Mouse (Mus musculus) olfactory bulb, adult 2 months (tissue): ENCODE measurements around the gene Tapbp. TPM values are rescaled to one million over a fixed set of nuclear protein-coding genes. Genes with fewer than 3 reads are reported as not detected.

Experiments used
- H3K27ac ChIP-seq: fragments of 200-500 bp; 2 replicates; pipeline ENCODE4 v1.5.1; 2012; ENCODE audit warnings: low read depth, low read length; ENCODE audit not compliant: insufficient read depth
- H3K4me1 ChIP-seq: fragments of 200-500 bp; 2 replicates; pipeline ENCODE4 v1.6.1; 2012; ENCODE audit warnings: low read length; ENCODE audit not compliant: control insufficient read depth, insufficient read depth
- H3K4me3 ChIP-seq: fragments of 200-500 bp; 2 replicates; pipeline ENCODE4 v1.5.1; 2012; ENCODE audit warnings: mild to moderate bottlenecking, low read depth, low read length, moderate library complexity; ENCODE audit not compliant: insufficient read depth
- CTCF ChIP-seq: fragments of 200-500 bp; IDR thresholded peaks from 2 replicates; pipeline ENCODE4 v1.5.1; 2012; ENCODE audit warnings: low read depth, mild to moderate bottlenecking, low read length, moderate library complexity; ENCODE audit not compliant: insufficient read depth
- POLR2A ChIP-seq: fragments of 200-500 bp; IDR thresholded peaks from 2 replicates; pipeline ENCODE4 v1.6.1; 2012; ENCODE audit warnings: mild to moderate bottlenecking, low read depth, low read length, moderate library complexity; ENCODE audit not compliant: insufficient read depth
- WGBS: fragments of 180-500 bp; shearing (Covaris S2); methylation state at CpG from one replicate; pipeline ENCODE4 v1.1.7; 2018; 5-methylcytosine and 5-hydroxymethylcytosine counted together
- polyA plus RNA-seq: library from polyadenylated mRNA; stranded (reverse); fragments of >200 nt; gene quantifications from 2 replicates; pipeline ENCODE4 v1.2.4, GENCODE M21; 2012; ENCODE audit warnings: low replicate concordance; ENCODE audit not compliant: missing spikeins, insufficient read depth, insufficient read length

The Tapbp gene
- polyA plus RNA-seq, 1 experiment, result 118 TPM

DNA sequence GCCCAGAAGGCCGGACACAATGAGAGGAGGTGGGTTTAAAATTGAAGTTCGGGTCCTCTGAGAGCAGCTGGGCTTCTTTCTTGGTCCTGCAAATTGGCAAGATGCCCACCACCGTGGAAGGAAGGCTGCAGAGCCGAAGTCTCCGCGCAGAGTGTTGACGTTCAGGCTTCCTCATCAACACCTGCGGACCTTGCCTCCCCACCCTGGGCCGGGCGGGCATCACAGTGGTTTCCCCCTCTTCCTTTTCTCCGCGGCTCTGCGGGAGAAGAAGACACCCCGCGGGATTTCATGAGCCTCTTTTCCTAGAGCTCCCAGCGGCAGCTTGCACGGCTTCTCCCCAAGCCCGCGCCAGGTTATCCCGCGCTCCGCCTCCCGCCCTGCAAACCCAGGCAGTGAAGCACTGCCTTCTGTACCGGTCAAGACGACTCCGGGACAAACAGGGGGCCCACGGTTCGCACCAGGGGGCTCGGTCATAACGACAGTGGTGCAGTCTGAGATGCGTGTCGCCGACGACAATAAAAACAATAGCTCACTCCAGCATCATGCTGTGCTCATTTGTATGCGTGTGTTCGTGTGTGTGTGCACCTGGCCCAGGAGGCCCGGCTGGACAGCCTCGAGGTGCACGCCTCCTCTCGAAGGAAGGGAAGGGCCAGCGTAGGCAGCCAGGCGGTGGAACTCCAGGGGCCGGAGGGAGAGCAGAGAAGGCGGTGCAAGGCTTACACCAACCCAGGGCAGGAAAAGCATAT lies 7.2 kb upstream of the Tapbp start:
- TF ChIP-seq CTCF (no peak), POLR2A (no peak)
- H3K4me1 ChIP-seq, result peaks cover 15% of the 10 kb centered on the region
- H3K27ac ChIP-seq, result peak overlapping the region; percentile 22
- H3K4me3 ChIP-seq, result peak overlapping the region; percentile 54
- WGBS, result under 1% methylated on average over 44 of the region's 44 CpGs

- Histone ChIP-seq H3K27ac (peak within 1 kb of the TSS; percentile 74), H3K4me3 (peak within 1 kb of the TSS; percentile 92), H3K4me1 (peaks cover 15% of the 10 kb centered on the region)
- 1% methylated on average over 68 of the region's 68 CpGs for WGBS
- peak; percentile 55; the same call in 1 of the 2 replicates for TF ChIP-seq POLR2A
- no peak for TF ChIP-seq CTCF
Observed at GRCm38 (mm10) chr17:33909077-33909868, 6.4 kb upstream of the Tapbp start, which contains the start of gene Daxx. Gene Daxx (plus strand): TSS chr17:33909414.

- peak overlapping the region; percentile 92 for H3K4me3 ChIP-seq
- no peak for TF ChIP-seq CTCF
- no peak for TF ChIP-seq POLR2A
- WGBS, result under 1% methylated on average over 14 of the region's 14 CpGs
- peaks cover 15% of the 10 kb centered on the region for H3K4me1 ChIP-seq
- peak overlapping the region; percentile 74 for H3K27ac ChIP-seq
Observed at GRCm38 (mm10) chr17:33909869-33910250, 5.8 kb upstream of the Tapbp start.

- no peak overlapping the region for H3K27ac ChIP-seq
- peaks cover 19% of the 10 kb centered on the region for H3K4me1 ChIP-seq
- WGBS, result 41% methylated on average over 11 of the region's 11 CpGs
- peak overlapping the region; percentile 92 for H3K4me3 ChIP-seq
- TF ChIP-seq POLR2A (no peak), CTCF (no peak)
Observed at GRCm38 (mm10) chr17:33910346-33911051, 5.2 kb upstream of the Tapbp start.

DNA sequence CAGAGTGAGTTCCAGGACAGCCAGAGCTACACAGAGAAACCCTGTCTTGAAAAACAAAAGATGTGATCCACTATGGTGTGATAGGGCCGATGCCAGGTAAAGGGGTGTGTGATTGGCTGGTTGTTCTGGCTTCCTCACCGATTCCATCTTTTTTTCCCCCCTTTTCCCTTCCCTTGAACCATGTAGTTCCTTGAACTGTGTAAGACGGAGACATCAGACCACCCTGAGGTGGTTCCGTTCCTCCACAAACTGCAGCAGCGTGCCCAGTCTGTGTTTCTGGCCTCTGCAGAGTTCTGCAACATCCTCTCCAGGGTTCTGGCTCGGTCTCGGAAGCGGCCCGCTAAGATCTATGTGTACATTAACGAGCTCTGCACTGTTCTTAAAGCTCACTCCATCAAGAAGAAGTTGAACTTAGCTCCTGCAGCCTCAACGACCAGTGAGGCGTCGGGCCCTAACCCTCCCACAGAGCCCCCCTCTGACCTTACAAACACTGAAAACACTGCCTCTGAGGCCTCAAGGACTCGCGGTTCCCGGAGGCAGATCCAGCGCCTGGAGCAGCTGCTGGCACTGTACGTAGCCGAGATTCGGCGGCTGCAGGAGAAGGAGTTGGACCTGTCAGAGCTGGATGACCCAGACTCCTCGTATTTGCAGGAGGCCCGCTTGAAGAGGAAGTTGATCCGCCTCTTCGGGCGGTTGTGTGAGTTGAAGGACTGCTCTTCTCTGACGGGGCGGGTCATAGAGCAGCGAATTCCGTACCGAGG lies 4.5 kb upstream of the Tapbp start:
- Histone ChIP-seq H3K4me1 (peaks cover 19% of the 10 kb centered on the region), H3K4me3 (no peak overlapping the region), H3K27ac (no peak overlapping the region)
- WGBS, result 88% methylated on average over 31 of the region's 31 CpGs
- TF ChIP-seq CTCF (no peak), POLR2A (no peak)

GRCm38 (mm10) chr17:33911813-33912414 lies 3.8 kb upstream of the Tapbp start:
- 90% methylated on average over 28 of the region's 28 CpGs for WGBS
- TF ChIP-seq POLR2A, result no peak
- no peak for TF ChIP-seq CTCF
- peaks cover 22% of the 10 kb centered on the region for H3K4me1 ChIP-seq
- no peak overlapping the region for H3K27ac ChIP-seq
- no peak overlapping the region for H3K4me3 ChIP-seq

DNA sequence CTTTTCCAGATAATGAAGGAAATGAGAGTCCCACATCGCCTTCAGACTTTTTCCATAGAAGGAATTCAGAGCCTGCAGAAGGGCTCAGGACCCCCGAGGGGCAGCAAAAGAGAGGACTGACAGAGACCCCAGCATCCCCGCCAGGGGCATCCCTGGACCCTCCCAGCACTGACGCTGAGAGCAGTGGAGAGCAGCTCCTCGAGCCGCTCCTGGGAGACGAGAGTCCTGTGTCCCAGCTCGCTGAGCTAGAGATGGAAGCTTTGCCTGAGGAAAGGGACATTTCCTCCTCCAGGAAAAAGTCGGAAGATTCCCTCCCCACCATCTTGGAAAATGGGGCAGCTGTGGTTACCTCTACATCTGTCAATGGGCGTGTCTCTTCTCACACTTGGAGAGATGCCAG lies 2.4 kb upstream of the Tapbp start:
- TF ChIP-seq CTCF, result no peak
- TF ChIP-seq POLR2A, result no peak
- Histone ChIP-seq H3K4me1 (peaks cover 30% of the 10 kb centered on the region), H3K27ac (no peak overlapping the region), H3K4me3 (no peak overlapping the region)
- WGBS, result 88% methylated on average over 10 of the region's 10 CpGs

- Histone ChIP-seq H3K27ac (no peak overlapping the region), H3K4me3 (no peak overlapping the region), H3K4me1 (peaks cover 31% of the 10 kb centered on the region)
- TF ChIP-seq POLR2A (no peak), CTCF (no peak)
- 93% methylated on average over 8 of the region's 8 CpGs for WGBS
Observed at GRCm38 (mm10) chr17:33913905-33914304, 1.8 kb upstream of the Tapbp start.

DNA sequence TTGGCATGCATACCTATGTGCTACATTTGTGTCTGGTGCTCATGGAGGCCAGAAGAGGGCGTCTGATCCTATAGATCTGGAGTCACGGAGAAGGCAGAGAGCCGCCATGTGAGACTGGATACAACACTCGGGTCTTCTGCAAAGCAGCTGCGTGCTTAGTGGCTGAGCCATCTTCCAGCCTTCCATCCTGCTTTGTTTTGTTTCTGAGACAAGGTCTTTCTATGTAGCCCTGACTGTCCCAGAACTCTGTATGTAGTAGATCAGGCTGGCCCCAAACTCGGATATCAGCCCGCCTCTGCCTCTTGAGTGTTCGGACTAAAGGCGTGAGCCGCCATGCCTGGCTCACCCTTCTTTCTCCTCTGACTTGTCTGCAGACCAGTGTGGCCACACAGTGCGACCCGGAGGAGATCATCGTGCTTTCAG lies 719 bp upstream of the Tapbp start:
- H3K4me1 ChIP-seq, result peaks cover 36% of the 10 kb centered on the region
- no peak for TF ChIP-seq POLR2A
- TF ChIP-seq CTCF, result no peak
- H3K27ac ChIP-seq, result no peak overlapping the region
- WGBS, result 57% methylated on average over 13 of the region's 13 CpGs
- no peak overlapping the region for H3K4me3 ChIP-seq
